Mouse (Mus musculus): ENCODE results near the gene Lipc.

- TF ChIP-seq CTCF (IDR thresholded peaks at IDR 0.05; ENCODE audit: borderline replicate concordance, control insufficient read depth, extremely low read depth, insufficient read depth, low read length, poor library complexity) (no peak), POLR2A (IDR thresholded peaks at IDR 0.05; ENCODE audit: control insufficient read depth, extremely low read depth, insufficient read depth, low read length, poor library complexity) (no peak)
Measured at GRCm38 (mm10) chr9:70878823-70879222, 73.2 kb downstream of the Lipc start.

Measured in thymus, adult 2 months (tissue).